Mouse (Mus musculus) bone marrow, adult 2 months (tissue): ENCODE results near the gene Gm49355.

Experiments used
- CTCF ChIP-seq: fragments of 200-500 bp; IDR thresholded peaks from 2 replicates; pipeline ENCODE4 v1.5.1; 2011; ENCODE audit warnings: low read length, control low read depth; ENCODE audit not compliant: control insufficient read depth, insufficient read depth
- POLR2A ChIP-seq: fragments of 200-500 bp; IDR thresholded peaks from 2 replicates; pipeline ENCODE4 v1.6.1; 2011; ENCODE audit warnings: low read depth, mild to moderate bottlenecking, control low read depth, low read length, borderline replicate concordance; ENCODE audit not compliant: control insufficient read depth

GRCm38 (mm10) chr14:12338811-12339565, 55.2 kb downstream of the Gm49355 start:
- TF ChIP-seq CTCF (no peak), POLR2A (no peak)
